Mouse (Mus musculus): ENCODE measurements at regions not wholly inside any gene's neighbourhood (a gene's known extent, or its start where the extent isn't known, plus 50 kb on each side); places are given as distances from the start of the nearest gene placed in this dataset.

GRCm38 (mm10) chr9:94023761-94024160, 514.1 kb downstream of the 1190002N15Rik start:
- TF ChIP-seq POLR2A (IDR thresholded peaks at IDR 0.05; ENCODE audit: borderline replicate concordance, extremely low read depth, insufficient read depth, insufficient read length, poor library complexity, severe bottlenecking) = no peak
- TF ChIP-seq CTCF (IDR thresholded peaks at IDR 0.05; ENCODE audit: borderline replicate concordance, extremely low read depth, insufficient read depth, insufficient read length) = no peak

GRCm38 (mm10) chr9:94021293-94021903, 516.5 kb downstream of the 1190002N15Rik start:
- no peak for DNase-seq (ENCODE audit: low read depth)
- TF ChIP-seq CTCF (IDR thresholded peaks at IDR 0.05; ENCODE audit: borderline replicate concordance, extremely low read depth, insufficient read depth, insufficient read length) (no peak), POLR2A (IDR thresholded peaks at IDR 0.05; ENCODE audit: borderline replicate concordance, extremely low read depth, insufficient read depth, insufficient read length, poor library complexity, severe bottlenecking) (no peak)

More at GRCm38 (mm10) chr9:94023761-94024160, 514.1 kb downstream of the 1190002N15Rik start:
- DNase-seq (ENCODE audit: low read depth) = no peak

GRCm38 (mm10) chr9:94016747-94017487, 521.0 kb downstream of the 1190002N15Rik start:
- no peak for TF ChIP-seq POLR2A (IDR thresholded peaks at IDR 0.05; ENCODE audit: borderline replicate concordance, extremely low read depth, insufficient read depth, insufficient read length, poor library complexity, severe bottlenecking)
- TF ChIP-seq CTCF (IDR thresholded peaks at IDR 0.05; ENCODE audit: borderline replicate concordance, extremely low read depth, insufficient read depth, insufficient read length) = no peak
- no peak for DNase-seq (ENCODE audit: low read depth)

GRCm38 (mm10) chr9:93992216-93992615, 545.7 kb downstream of the 1190002N15Rik start:
- peak; percentile 49 for DNase-seq (ENCODE audit: low read depth)
- no peak for TF ChIP-seq CTCF (IDR thresholded peaks at IDR 0.05; ENCODE audit: borderline replicate concordance, extremely low read depth, insufficient read depth, insufficient read length)
- no peak for TF ChIP-seq POLR2A (IDR thresholded peaks at IDR 0.05; ENCODE audit: borderline replicate concordance, extremely low read depth, insufficient read depth, insufficient read length, poor library complexity, severe bottlenecking)

- no peak for DNase-seq (ENCODE audit: low read depth)
- TF ChIP-seq POLR2A (IDR thresholded peaks at IDR 0.05; ENCODE audit: borderline replicate concordance, extremely low read depth, insufficient read depth, insufficient read length, poor library complexity, severe bottlenecking) (no peak), CTCF (IDR thresholded peaks at IDR 0.05; ENCODE audit: borderline replicate concordance, extremely low read depth, insufficient read depth, insufficient read length) (no peak)
These were observed 546.7 kb downstream of the 1190002N15Rik start for GRCm38 (mm10) chr9:93991141-93991540.

GRCm38 (mm10) chr9:93981136-93981535, 556.7 kb downstream of the 1190002N15Rik start:
- DNase-seq (ENCODE audit: low read depth) = peak; percentile 60
- TF ChIP-seq POLR2A (IDR thresholded peaks at IDR 0.05; ENCODE audit: borderline replicate concordance, extremely low read depth, insufficient read depth, insufficient read length, poor library complexity, severe bottlenecking) (no peak), CTCF (IDR thresholded peaks at IDR 0.05; ENCODE audit: borderline replicate concordance, extremely low read depth, insufficient read depth, insufficient read length) (no peak)

GRCm38 (mm10) chr9:93969691-93970284, 568.1 kb downstream of the 1190002N15Rik start:
- TF ChIP-seq POLR2A (IDR thresholded peaks at IDR 0.05; ENCODE audit: borderline replicate concordance, extremely low read depth, insufficient read depth, insufficient read length, poor library complexity, severe bottlenecking) = no peak
- DNase-seq (ENCODE audit: low read depth) = peak; percentile 32

- no peak for TF ChIP-seq POLR2A (IDR thresholded peaks at IDR 0.05; ENCODE audit: borderline replicate concordance, extremely low read depth, insufficient read depth, insufficient read length, poor library complexity, severe bottlenecking)
- no peak for TF ChIP-seq CTCF (IDR thresholded peaks at IDR 0.05; ENCODE audit: borderline replicate concordance, extremely low read depth, insufficient read depth, insufficient read length)
- peak; percentile 29 for DNase-seq (ENCODE audit: low read depth)
These were observed 568.8 kb downstream of the 1190002N15Rik start for GRCm38 (mm10) chr9:93969118-93969517.

GRCm38 (mm10) chr9:93955235-93956040, 582.4 kb downstream of the 1190002N15Rik start:
- DNase-seq (ENCODE audit: low read depth) = no peak
- TF ChIP-seq CTCF (IDR thresholded peaks at IDR 0.05; ENCODE audit: borderline replicate concordance, extremely low read depth, insufficient read depth, insufficient read length) = no peak
- TF ChIP-seq POLR2A (IDR thresholded peaks at IDR 0.05; ENCODE audit: borderline replicate concordance, extremely low read depth, insufficient read depth, insufficient read length, poor library complexity, severe bottlenecking) = no peak

- DNase-seq (ENCODE audit: low read depth) = no peak
- no peak for TF ChIP-seq POLR2A (IDR thresholded peaks at IDR 0.05; ENCODE audit: borderline replicate concordance, extremely low read depth, insufficient read depth, insufficient read length, poor library complexity, severe bottlenecking)
- no peak for TF ChIP-seq CTCF (IDR thresholded peaks at IDR 0.05; ENCODE audit: borderline replicate concordance, extremely low read depth, insufficient read depth, insufficient read length)
These were observed 589.2 kb downstream of the 1190002N15Rik start for GRCm38 (mm10) chr9:93948671-93949070.

- DNase-seq (ENCODE audit: low read depth) = no peak
- TF ChIP-seq POLR2A (IDR thresholded peaks at IDR 0.05; ENCODE audit: borderline replicate concordance, extremely low read depth, insufficient read depth, insufficient read length, poor library complexity, severe bottlenecking) (no peak), CTCF (IDR thresholded peaks at IDR 0.05; ENCODE audit: borderline replicate concordance, extremely low read depth, insufficient read depth, insufficient read length) (no peak)
These were observed 590.8 kb downstream of the 1190002N15Rik start for GRCm38 (mm10) chr9:93947053-93947452.
